Mouse (Mus musculus) right cerebral cortex, postnatal 36 days (tissue): Measurements from ENCODE around the gene Ccdc85b.

Experiments used
- DNase-seq, 2 experiments: peaks; one replicate each; pipeline ENCODE4 v3.0.0; 2022; ENCODE audit warnings: low spot score in 2 of 2, mixed read lengths in 1 of 2

Ccdc85b gene

DNA sequence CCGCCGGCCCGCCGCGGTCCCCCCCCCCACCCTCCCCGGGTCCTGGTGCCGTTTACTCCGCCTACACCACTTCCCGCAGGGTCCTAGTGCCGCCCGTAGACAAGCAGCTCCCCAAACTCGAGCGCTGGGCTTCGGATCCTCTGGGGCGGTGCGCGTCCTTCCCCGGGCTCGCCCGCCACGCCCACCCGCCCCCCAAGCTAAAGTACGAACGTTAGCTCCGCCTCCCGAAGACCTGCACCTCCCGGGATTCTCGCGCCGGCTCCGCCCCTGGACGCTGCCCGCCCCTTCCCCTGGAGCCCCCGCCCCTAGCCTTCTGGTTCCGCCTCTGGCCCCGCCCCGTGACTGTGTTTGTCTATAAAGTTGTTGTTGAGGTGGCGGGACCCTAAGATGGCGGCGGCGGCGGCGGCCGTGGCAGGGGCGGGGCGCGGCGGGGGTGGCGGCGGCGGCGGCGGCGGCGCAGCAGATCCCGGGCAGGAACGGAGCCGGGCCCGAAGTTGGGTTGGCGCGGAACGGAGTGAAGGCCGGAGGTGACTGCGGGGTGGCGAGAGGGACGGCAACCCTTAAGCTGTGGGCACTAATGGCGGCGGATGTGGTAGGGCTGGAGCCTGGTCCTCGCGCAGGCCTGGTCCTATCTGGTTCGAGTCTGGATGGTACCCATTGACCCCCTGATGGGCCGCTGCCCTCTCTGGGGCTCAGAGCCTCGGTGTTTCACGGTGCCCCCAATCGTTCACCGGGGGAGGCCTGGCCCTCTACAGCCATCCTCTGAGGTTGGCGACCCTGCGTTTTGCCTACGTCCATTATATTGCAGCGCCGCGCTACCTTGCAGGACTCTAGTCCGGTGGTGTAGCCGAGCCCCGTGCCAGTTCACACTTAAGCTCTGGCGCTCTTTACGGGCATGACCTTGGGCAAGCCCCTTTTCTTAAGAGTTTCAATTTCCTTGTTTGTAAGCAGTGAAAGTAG is 32.6 kb downstream of the Ccdc85b start, which contains the start of the genes Drap1 and AI837181:
Drap1 (minus strand) TSS at position 198 of the 960 bp plus-strand sequence.
AI837181 (plus strand) TSS at position 363 of the 960 bp plus-strand sequence.
- peak; percentile 90 to 93 for DNase-seq

DNA sequence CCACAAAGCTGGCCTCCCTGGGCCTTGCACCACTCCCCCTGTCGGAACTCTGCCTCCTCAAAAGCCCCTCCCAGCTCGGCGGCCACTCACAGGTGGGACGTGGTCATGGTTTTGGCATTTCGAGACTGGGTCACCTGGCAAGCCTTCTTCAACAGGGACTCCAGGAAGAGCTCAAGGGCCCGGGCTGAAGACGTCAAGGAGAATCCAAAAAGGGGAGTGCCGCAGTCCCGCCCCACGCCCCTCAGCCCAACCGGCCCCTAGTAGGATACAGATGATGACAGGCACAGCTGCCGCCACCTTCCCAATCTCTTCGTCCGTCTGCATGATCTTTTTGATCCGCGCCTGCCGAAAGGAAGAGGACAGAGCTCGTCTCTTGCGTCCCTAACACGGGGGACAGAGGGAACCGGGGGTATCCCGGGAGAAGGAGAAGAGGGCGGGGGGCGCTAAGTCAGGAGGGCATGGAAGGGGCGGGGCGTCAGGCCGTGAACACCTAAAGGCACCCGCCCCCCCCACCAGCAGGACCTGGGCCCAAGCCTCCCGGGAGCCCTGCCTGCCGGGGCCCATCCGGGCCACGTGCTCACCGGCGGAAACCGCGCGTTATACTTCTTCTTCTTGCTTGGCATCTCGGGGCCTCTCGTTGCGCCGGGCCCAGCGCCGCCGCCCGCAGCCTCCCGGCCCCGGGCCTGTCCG is 33.5 kb downstream of the Ccdc85b start:
- DNase-seq = peak; percentile 51 to 55

DNA sequence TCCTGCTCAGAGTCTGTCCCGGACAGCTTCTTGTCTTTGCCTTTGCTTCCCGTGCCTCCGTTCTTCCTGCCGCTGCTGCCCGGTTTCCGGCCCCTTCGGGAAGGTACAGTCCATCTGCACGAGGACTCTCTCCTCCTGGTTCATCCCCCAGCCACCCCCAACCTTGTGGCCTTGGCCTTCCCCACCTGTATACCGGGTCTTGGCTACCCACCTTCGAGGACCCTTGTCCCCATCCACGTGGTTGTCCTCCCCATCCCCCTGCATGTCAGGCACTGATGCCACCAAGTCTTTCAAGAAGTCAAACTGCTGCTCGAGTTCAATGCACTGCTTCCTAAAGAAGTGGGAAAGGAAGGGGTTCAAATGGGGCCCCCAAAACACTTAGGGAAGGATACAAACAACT is 34.1 kb downstream of the Ccdc85b start:
- DNase-seq = no peak

DNA sequence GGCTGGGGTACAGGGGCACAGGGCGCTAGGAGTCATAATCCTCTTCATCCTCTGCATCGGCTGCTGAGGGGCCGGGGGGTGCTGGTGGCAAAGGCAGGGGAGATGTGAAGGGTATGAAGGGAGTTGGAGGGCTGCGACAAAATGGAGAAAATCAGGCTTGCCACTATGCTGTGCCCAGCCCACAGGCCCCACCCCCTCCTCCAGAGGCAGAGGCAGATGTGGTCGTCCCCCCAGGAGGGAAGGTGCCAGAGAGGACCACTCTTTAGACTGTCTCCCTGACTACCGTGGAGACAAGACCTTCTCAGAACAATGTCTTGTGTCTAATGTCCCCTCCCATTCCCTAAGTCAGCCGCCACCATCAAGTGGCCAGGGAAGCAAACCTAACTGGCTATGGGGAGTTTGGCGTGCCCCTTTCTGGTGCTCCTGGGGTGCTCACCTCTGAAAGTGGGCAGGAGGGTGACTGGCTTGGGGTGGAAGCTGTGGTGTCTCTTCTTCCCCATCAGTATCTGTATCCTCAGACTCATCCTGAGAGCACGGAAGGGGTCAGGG is 34.7 kb downstream of the Ccdc85b start:
- DNase-seq = no peak

DNA sequence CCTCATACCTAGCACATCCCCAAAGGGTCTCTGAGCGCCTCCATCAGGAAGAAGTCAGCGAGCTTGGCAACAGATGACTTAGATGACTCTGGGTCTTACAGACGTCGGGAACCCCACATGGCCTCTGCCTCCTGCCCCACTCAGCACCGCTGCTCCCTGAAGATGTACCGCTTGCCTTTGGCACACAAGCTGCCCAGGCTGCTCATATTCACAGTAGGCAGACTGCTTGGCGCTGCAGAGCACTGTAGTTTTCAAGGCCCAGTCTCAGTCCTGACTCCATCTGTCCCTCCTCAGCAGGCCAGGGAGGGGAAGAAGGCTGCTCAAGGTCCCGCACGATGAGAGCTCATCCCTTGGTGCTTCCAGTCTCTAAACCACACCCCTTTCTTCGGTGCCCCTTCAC is 35.4 kb downstream of the Ccdc85b start:
- DNase-seq = no peak

DNA sequence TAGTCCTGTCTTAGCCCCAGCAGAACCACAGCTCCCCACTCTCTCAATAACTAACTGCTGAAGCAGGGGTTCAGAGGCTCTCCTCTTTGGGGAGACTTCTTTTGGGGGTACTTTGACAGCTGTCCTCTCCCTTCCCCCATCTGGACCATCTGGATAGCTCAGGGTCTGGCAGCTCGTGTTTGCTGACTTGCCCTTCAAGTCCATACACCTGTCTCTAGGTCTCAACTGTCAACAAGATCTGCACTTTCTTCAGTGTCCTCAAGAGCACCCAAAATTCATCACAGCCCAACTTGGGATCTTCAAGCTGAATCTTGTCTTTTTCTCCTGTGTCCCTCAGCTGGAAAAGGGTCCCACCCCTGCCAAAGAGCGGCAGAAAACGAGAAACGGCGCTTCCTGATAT is 35.9 kb downstream of the Ccdc85b start:
- no peak for DNase-seq

GRCm38 (mm10) chr19:5420579-5420978 is 37.1 kb downstream of the Ccdc85b start:
- no peak for DNase-seq

GRCm38 (mm10) chr19:5419630-5420029 is 38.1 kb downstream of the Ccdc85b start:
- no peak for DNase-seq

- no peak for DNase-seq
Observed at GRCm38 (mm10) chr19:5418750-5419466, 38.8 kb downstream of the Ccdc85b start.

DNA sequence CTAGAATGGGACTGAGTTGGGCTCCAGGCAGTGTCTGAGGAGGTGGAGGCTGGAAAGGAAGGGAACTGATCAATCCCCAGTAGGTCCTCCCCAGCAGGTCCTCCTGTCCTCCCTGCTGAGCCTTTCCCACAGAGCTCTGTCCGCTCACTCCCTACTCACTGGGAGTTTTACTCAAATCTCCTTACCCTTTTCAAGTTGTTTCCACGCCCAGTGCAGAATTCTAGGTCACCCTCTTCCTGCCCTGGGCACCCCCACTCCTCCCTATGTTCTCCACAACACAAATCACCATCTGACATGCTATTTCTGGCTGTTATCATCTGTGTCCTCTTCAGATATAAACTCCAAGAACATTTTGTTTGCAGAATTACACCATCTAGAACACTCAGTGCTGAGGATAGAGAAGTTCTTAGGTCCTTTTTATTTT is 43.1 kb downstream of the Ccdc85b start:
- no peak for DNase-seq

DNA sequence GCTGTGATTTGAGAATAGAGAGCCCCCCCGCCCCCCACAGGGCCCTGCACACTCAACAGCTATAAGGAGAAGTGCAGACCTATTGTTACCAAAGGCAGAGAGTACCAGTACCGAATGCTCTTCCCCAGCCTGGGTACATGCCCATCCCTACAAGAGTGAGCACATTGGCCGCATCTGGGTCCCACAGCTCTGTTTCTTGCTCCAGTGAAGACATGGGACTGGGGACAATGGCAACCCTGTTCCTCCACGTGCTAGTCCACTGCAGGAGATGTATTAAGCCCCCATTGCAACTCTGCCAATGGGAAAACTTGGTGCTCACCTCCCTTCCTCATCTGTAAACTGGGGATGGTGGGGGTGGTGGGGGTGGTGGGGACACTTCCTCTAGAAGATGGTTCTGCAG is 43.9 kb downstream of the Ccdc85b start:
- no peak for DNase-seq

GRCm38 (mm10) chr19:5411961-5412360 is 45.7 kb downstream of the Ccdc85b start:
- no peak for DNase-seq

- DNase-seq = no peak
Observed at GRCm38 (mm10) chr19:5410641-5411040, 47.1 kb downstream of the Ccdc85b start.

DNA sequence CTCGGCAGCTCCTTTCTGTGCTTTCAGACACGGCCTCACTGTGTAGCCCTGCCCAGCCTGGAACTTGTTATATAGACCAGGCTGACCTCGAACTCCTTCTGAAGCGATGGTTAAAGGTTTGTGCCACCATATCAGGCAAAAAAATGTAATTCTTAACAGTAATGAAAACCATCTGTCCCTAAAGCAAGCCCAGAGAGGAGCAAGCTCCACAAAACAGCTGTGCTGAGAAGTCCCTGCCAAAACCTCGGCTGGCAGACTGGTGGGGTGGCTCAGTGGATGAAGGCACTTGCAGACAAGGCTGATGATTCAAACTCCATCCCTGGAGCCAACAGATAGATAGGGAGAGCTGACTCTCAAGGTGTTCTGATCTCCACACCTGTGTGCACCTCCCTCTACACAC is 48.6 kb downstream of the Ccdc85b start:
- no peak for DNase-seq

- DNase-seq = no peak
Observed at GRCm38 (mm10) chr19:5408057-5409001, 49.4 kb downstream of the Ccdc85b start.

- DNase-seq = no peak
Observed at GRCm38 (mm10) chr19:5407133-5407532, 50.6 kb downstream of the Ccdc85b start.

- peak in 1 of 2 experiments; percentile 41 for DNase-seq
Observed at GRCm38 (mm10) chr19:5406531-5407126, 51.1 kb downstream of the Ccdc85b start.

- no peak for DNase-seq
Observed at GRCm38 (mm10) chr19:5405924-5406323, 51.8 kb downstream of the Ccdc85b start.
